Mouse (Mus musculus) spleen, adult 2 months (tissue): Measurements from ENCODE around the gene Skil. TPM values are rescaled to one million over a fixed set of nuclear protein-coding genes. Genes with fewer than 3 reads are reported as not detected.

ENCODE experiments used
- DNase-seq, 2 experiments: peaks; one replicate each; pipeline versions ENCODE4 v3.0.0 to v3.0.0-alpha.2; 2012 to 2021; ENCODE audit warnings: low spot score in 2 of 2, low read depth in 1 of 2
- H3K27ac ChIP-seq: fragments of 200-500 bp; 2 replicates; pipeline ENCODE4 v1.5.1; 2012; ENCODE audit warnings: low read length, inconsistent platforms; ENCODE audit not compliant: insufficient read depth
- H3K27me3 ChIP-seq: fragments of 200-500 bp; 2 replicates; pipeline ENCODE4 v1.6.1; 2012; ENCODE audit warnings: mild to moderate bottlenecking, moderate library complexity, low read length, inconsistent platforms; ENCODE audit not compliant: control insufficient read depth, insufficient read depth
- H3K36me3 ChIP-seq: fragments of 200-500 bp; 2 replicates; pipeline ENCODE4 v1.6.1; 2012; ENCODE audit warnings: mild to moderate bottlenecking, low read length, inconsistent platforms; ENCODE audit not compliant: control insufficient read depth, insufficient read depth
- H3K4me1 ChIP-seq: fragments of 200-500 bp; 2 replicates; pipeline ENCODE4 v1.6.1; 2011; ENCODE audit warnings: inconsistent platforms; ENCODE audit not compliant: control insufficient read depth, insufficient read depth, insufficient read length
- H3K4me3 ChIP-seq: fragments of 200-500 bp; 2 replicates; pipeline ENCODE4 v1.5.1; 2011; ENCODE audit warnings: mild to moderate bottlenecking, inconsistent platforms; ENCODE audit not compliant: insufficient read depth, insufficient read length; ENCODE audit errors: extremely low read depth
- CTCF ChIP-seq: fragments of 200-500 bp; IDR thresholded peaks from 2 replicates; pipeline ENCODE4 v1.5.1; 2011; ENCODE audit warnings: mild to moderate bottlenecking, inconsistent platforms; ENCODE audit not compliant: insufficient read depth, insufficient read length, insufficient replicate concordance; ENCODE audit errors: extremely low read depth
- POLR2A ChIP-seq: fragments of 200-500 bp; IDR thresholded peaks from 2 replicates; pipeline ENCODE4 v1.6.1; 2011; ENCODE audit warnings: low read depth, low read length, inconsistent platforms
- WGBS: fragments of 180-500 bp; shearing (Covaris S2); methylation state at CpG from one replicate; pipeline ENCODE4 v1.1.7; 2018; 5-methylcytosine and 5-hydroxymethylcytosine counted together
- polyA plus RNA-seq: library from polyadenylated mRNA; depleted of rRNA; stranded (reverse); fragments of >200 nt; gene quantifications from 2 replicates; pipeline ENCODE4 v1.2.3, GENCODE M21; 2012

Gene Skil
- polyA plus RNA-seq, 1 experiment = 4.7 TPM

- H3K4me3 ChIP-seq = no peak overlapping the region
- H3K36me3 ChIP-seq = no peaks in the 10 kb centered on the region
- 69% methylated on average over 6 of the region's 6 CpGs for WGBS
- no peak for DNase-seq
- H3K27ac ChIP-seq = no peak overlapping the region
- H3K27me3 ChIP-seq = peaks cover 5% of the 10 kb centered on the region; the same call in 1 of the 2 replicates
- peaks cover 4% of the 10 kb centered on the region; the same call in 1 of the 2 replicates for H3K4me1 ChIP-seq
- no peak for TF ChIP-seq CTCF
- no peak for TF ChIP-seq POLR2A
Measured at GRCm38 (mm10) chr3:31152108-31152507, 57.2 kb downstream of the Skil start.

- Histone ChIP-seq H3K27ac (no peak overlapping the region), H3K4me1 (no peaks in the 10 kb centered on the region), H3K27me3 (no peaks in the 10 kb centered on the region), H3K4me3 (no peak overlapping the region), H3K36me3 (no peaks in the 10 kb centered on the region)
- TF ChIP-seq CTCF = no peak
- no peak for TF ChIP-seq POLR2A
- DNase-seq = no peak
- 88% methylated on average over 3 of the region's 3 CpGs for WGBS
Measured at GRCm38 (mm10) chr3:31156126-31156525, 61.3 kb downstream of the Skil start.

- no peaks in the 10 kb centered on the region for H3K27me3 ChIP-seq
- H3K4me1 ChIP-seq = no peaks in the 10 kb centered on the region
- TF ChIP-seq POLR2A (no peak), CTCF (no peak)
- 77% methylated on average over 15 of the region's 15 CpGs for WGBS
- DNase-seq = no peak
- no peak overlapping the region for H3K27ac ChIP-seq
- no peak overlapping the region for H3K4me3 ChIP-seq
- H3K36me3 ChIP-seq = no peaks in the 10 kb centered on the region
Measured at GRCm38 (mm10) chr3:31157776-31158175, 62.9 kb downstream of the Skil start.

- H3K36me3 ChIP-seq = no peaks in the 10 kb centered on the region
- 52% methylated on average over 10 of the region's 10 CpGs for WGBS
- no peak overlapping the region for H3K4me3 ChIP-seq
- DNase-seq = no peak
- no peak overlapping the region for H3K27ac ChIP-seq
- no peaks in the 10 kb centered on the region for H3K27me3 ChIP-seq
- no peak for TF ChIP-seq CTCF
- no peak for TF ChIP-seq POLR2A
- no peaks in the 10 kb centered on the region for H3K4me1 ChIP-seq
Measured at GRCm38 (mm10) chr3:31160046-31160445, 65.2 kb downstream of the Skil start.

GRCm38 (mm10) chr3:31161336-31161735 lies 66.5 kb downstream of the Skil start:
- no peak for TF ChIP-seq CTCF
- TF ChIP-seq POLR2A = no peak
- DNase-seq = no peak
- Histone ChIP-seq H3K4me3 (no peak overlapping the region), H3K27me3 (no peaks in the 10 kb centered on the region), H3K27ac (no peak overlapping the region), H3K36me3 (no peaks in the 10 kb centered on the region), H3K4me1 (no peaks in the 10 kb centered on the region)
- WGBS = 53% methylated on average over 6 of the region's 6 CpGs

GRCm38 (mm10) chr3:31162860-31163259 lies 68.0 kb downstream of the Skil start:
- H3K4me1 ChIP-seq = no peaks in the 10 kb centered on the region
- DNase-seq = no peak
- no peak overlapping the region for H3K27ac ChIP-seq
- no peaks in the 10 kb centered on the region for H3K27me3 ChIP-seq
- 89% methylated on average over 14 of the region's 14 CpGs for WGBS
- H3K4me3 ChIP-seq = no peak overlapping the region
- no peak for TF ChIP-seq CTCF
- no peak for TF ChIP-seq POLR2A
- H3K36me3 ChIP-seq = no peaks in the 10 kb centered on the region

- no peak overlapping the region for H3K27ac ChIP-seq
- WGBS = 83% methylated on average over 3 of the region's 3 CpGs
- no peaks in the 10 kb centered on the region for H3K36me3 ChIP-seq
- no peak overlapping the region for H3K4me3 ChIP-seq
- no peaks in the 10 kb centered on the region for H3K27me3 ChIP-seq
- no peaks in the 10 kb centered on the region for H3K4me1 ChIP-seq
- TF ChIP-seq POLR2A (no peak), CTCF (no peak)
- no peak for DNase-seq
Measured at GRCm38 (mm10) chr3:31165803-31166202, 70.9 kb downstream of the Skil start.
